Mouse (Mus musculus) G1E (cell line): ENCODE results near the gene Grin2d.

Source experiments
- CTCF ChIP-seq: IDR thresholded peaks from 2 replicates; pipeline ENCODE4 v1.5.1; 2012; ENCODE audit warnings: low read depth, low read length, inconsistent platforms, mixed read lengths
- GATA1 ChIP-seq: IDR thresholded peaks from 2 replicates; pipeline ENCODE4 v1.6.1; 2012; ENCODE audit warnings: borderline replicate concordance, low read length, inconsistent platforms, mixed read lengths
- GATA2 ChIP-seq: IDR thresholded peaks from 2 replicates; pipeline ENCODE4 v1.6.1; 2012; ENCODE audit warnings: low read depth, low read length, inconsistent platforms, borderline replicate concordance
- POLR2AphosphoS5 ChIP-seq: IDR thresholded peaks from 2 replicates; pipeline ENCODE4 v1.6.1; 2012; ENCODE audit warnings: low read depth, low read length, inconsistent platforms; ENCODE audit not compliant: insufficient replicate concordance
- TAL1 ChIP-seq: conservative IDR thresholded peaks from 2 replicates; pipeline ENCODE4 v1.6.1; 2012; ENCODE audit warnings: low read depth, low read length, inconsistent platforms, mixed read lengths

DNA sequence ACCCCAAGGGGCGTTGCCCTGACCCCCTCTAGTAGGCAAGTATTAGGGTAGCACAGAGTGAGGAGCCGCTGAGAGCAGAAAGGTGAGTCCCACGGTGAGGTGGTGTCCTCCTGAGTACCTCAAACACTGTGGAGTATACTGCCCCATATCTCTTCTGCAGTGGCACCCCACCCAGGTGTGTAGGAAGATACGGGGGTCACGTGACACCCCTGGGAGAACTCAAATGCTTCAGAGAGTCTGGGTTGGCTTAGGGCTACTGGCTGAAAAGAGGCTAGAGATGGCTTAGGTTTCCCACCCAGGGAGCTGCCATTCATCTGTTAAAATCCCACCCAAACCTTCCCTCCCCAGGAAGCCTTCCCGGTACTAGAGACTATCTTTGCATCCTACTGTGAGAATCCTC, 81.2 kb downstream of the Grin2d start:
- TF ChIP-seq CTCF (no peak), POLR2AphosphoS5 (no peak), TAL1 (no peak), GATA1 (no peak), GATA2 (no peak)
